Mouse (Mus musculus) MEL (cell line): ENCODE measurements around the gene Gm10644.
A peak's percentile ranks its signal among the peaks of the same experiment; 100 is the strongest.

Source experiments
- BHLHE40 ChIP-seq: IDR thresholded peaks from 2 replicates; pipeline ENCODE4 v1.6.1; 2012; ENCODE audit warnings: low read depth, mild to moderate bottlenecking, inconsistent platforms, low read length, improper control_type of control experiment, borderline replicate concordance
- CTCF ChIP-seq, 3 experiments: IDR thresholded peaks in 2 of 3; conservative IDR thresholded peaks in 1 of 3; 2 replicates each; pipeline ENCODE4 v1.5.1; 2011 to 2012; ENCODE audit warnings: low read length in 3 of 3, low read depth in 2 of 3, mild to moderate bottlenecking in 2 of 3, improper control_type of control experiment in 1 of 3, inconsistent platforms in 1 of 3, mixed read lengths in 1 of 3, moderate library complexity in 1 of 3; ENCODE audit not compliant: control insufficient read depth in 1 of 3, insufficient read depth in 1 of 3, poor library complexity in 1 of 3, severe bottlenecking in 1 of 3
- ELF1 ChIP-seq: IDR thresholded peaks from 2 replicates; pipeline ENCODE4 v1.6.1; 2014; ENCODE audit warnings: low read depth, mild to moderate bottlenecking, inconsistent platforms, low read length, improper control_type of control experiment, moderate library complexity
- EP300 ChIP-seq, 2 experiments: IDR thresholded peaks; 2 replicates each; pipeline ENCODE4 v1.6.1; 2011; ENCODE audit warnings: improper control_type of control experiment in 2 of 2, low read length in 2 of 2, low read depth in 1 of 2, mild to moderate bottlenecking in 1 of 2
- ETS1 ChIP-seq: IDR thresholded peaks from 2 replicates; pipeline ENCODE4 v1.6.1; 2012; ENCODE audit warnings: low read depth, mild to moderate bottlenecking, inconsistent platforms, low read length, improper control_type of control experiment, moderate library complexity
- KAT2A ChIP-seq: conservative IDR thresholded peaks from 2 replicates; pipeline ENCODE4 v1.6.1; 2012; ENCODE audit warnings: low read depth, low read length, improper control_type of control experiment, inconsistent platforms
- MAFK ChIP-seq: IDR thresholded peaks from 2 replicates; pipeline ENCODE4 v1.6.1; 2011; ENCODE audit warnings: low read depth, mild to moderate bottlenecking, low read length, improper control_type of control experiment, borderline replicate concordance
- MAX ChIP-seq: IDR thresholded peaks from 2 replicates; pipeline ENCODE4 v1.6.1; 2011; ENCODE audit warnings: low read length, improper control_type of control experiment
- POLR2A ChIP-seq, 2 experiments: IDR thresholded peaks; 2 replicates each; pipeline ENCODE4 v1.6.1; 2011 to 2012; ENCODE audit warnings: low read length in 2 of 2, mild to moderate bottlenecking in 2 of 2, control low read depth in 1 of 2, improper control_type of control experiment in 1 of 2, low read depth in 1 of 2, moderate library complexity in 1 of 2; ENCODE audit not compliant: control insufficient read depth in 1 of 2, insufficient read depth in 1 of 2, poor library complexity in 1 of 2
- TAL1 ChIP-seq: IDR thresholded peaks from 2 replicates; pipeline ENCODE4 v1.6.1; 2012; ENCODE audit warnings: mild to moderate bottlenecking, inconsistent platforms, low read length, moderate library complexity, mixed read lengths
- TBP ChIP-seq: IDR thresholded peaks from 2 replicates; pipeline ENCODE4 v1.8.0; 2011; ENCODE audit warnings: low read depth, low read length, improper control_type of control experiment
- TCF12 ChIP-seq: IDR thresholded peaks from 2 replicates; pipeline ENCODE4 v1.6.1; 2014; ENCODE audit warnings: low read depth, mild to moderate bottlenecking, inconsistent platforms, low read length, improper control_type of control experiment, moderate library complexity
- ZNF384 ChIP-seq: IDR thresholded peaks from 2 replicates; pipeline ENCODE4 v1.6.1; 2012; ENCODE audit warnings: low read depth, mild to moderate bottlenecking, inconsistent platforms, low read length, improper control_type of control experiment

GRCm38 (mm10) chr8:83898985-83899362 is 56.0 kb downstream of the Gm10644 start:
- TF ChIP-seq CTCF (IDR thresholded peaks at IDR 0.05 in 2 of 3, conservative IDR thresholded peaks at IDR 0.05 in 1 of 3; ENCODE audit: control insufficient read depth in 1 of 3, insufficient read depth in 1 of 3, low read depth in 2 of 3, low read length in 3 of 3, poor library complexity in 1 of 3, severe bottlenecking in 1 of 3) (no peak), POLR2A (IDR thresholded peaks at IDR 0.05; ENCODE audit: control insufficient read depth in 1 of 2, insufficient read depth in 1 of 2, low read depth in 1 of 2, low read length in 2 of 2, poor library complexity in 1 of 2) (no peak), TBP (0 out of 2 replicates have a peak, but pooled peaks have one; percentile 23), KAT2A (no peak), TAL1 (no peak), ETS1 (peak; percentile 7; the same call in 1 of the 2 replicates), BHLHE40 (no peak), EP300 (IDR thresholded peaks at IDR 0.05; ENCODE audit: low read depth in 1 of 2, low read length in 2 of 2) (no peak), MAFK (no peak), ZNF384 (peak; percentile 96), ELF1 (no peak), TCF12 (no peak), MAX (no peak)
